Mouse (Mus musculus) neural tube, embryonic 12.5 days (tissue): ENCODE data around the gene Gas7. TPM values are rescaled to one million over a fixed set of nuclear protein-coding genes. Genes with fewer than 3 reads are reported as not detected.
A peak's percentile ranks its signal among the peaks of the same experiment; 100 is the strongest.

Source experiments
- ATAC-seq: fragments of 200-750 bp; cut with Nextera tagmentation; 2 replicates; pipeline ENCODE4 v1.8.0; 2017; ENCODE audit warnings: low read depth, mild to moderate bottlenecking, moderate TSS enrichment, moderate library complexity; ENCODE audit not compliant: low FRiP score
- H3K27ac ChIP-seq: fragments of 300-500 bp; sonication (generic); 2 replicates; pipeline ENCODE4 v1.5.1; 2016
- H3K27me3 ChIP-seq: fragments of 300-500 bp; sonication (generic); replicated peaks from 2 replicates; pipeline ENCODE4 v1.6.1; 2016; ENCODE audit warnings: mild to moderate bottlenecking
- H3K36me3 ChIP-seq: fragments of 300-500 bp; sonication (generic); 2 replicates; pipeline ENCODE4 v1.6.1; 2016; ENCODE audit warnings: mild to moderate bottlenecking
- H3K4me1 ChIP-seq: fragments of 300-500 bp; sonication (generic); 2 replicates; pipeline ENCODE4 v1.6.1; 2016
- H3K4me2 ChIP-seq: fragments of 300-500 bp; sonication (generic); replicated peaks from 2 replicates; pipeline ENCODE4 v1.6.1; 2016; ENCODE audit warnings: mild to moderate bottlenecking
- H3K4me3 ChIP-seq: fragments of 300-500 bp; sonication (generic); 2 replicates; pipeline ENCODE4 v1.5.1; 2016
- H3K9ac ChIP-seq: fragments of 300-500 bp; sonication (generic); 2 replicates; pipeline ENCODE4 v1.6.1; 2016; ENCODE audit warnings: mild to moderate bottlenecking
- H3K9me3 ChIP-seq: fragments of 300-500 bp; sonication (generic); 2 replicates; pipeline ENCODE4 v1.6.1; 2016; ENCODE audit warnings: mild to moderate bottlenecking
- WGBS: fragments of 180-500 bp; shearing (Covaris S2); methylation state at CpG from one replicate; pipeline ENCODE4 v1.1.7; 2016; 5-methylcytosine and 5-hydroxymethylcytosine counted together
- polyA plus RNA-seq: library from polyadenylated mRNA; unstranded; fragments of >200 nt; fragmentation: Nextera tagmentation; extraction: Ambion mirVana; gene quantifications from 2 replicates; pipeline ENCODE4 v1.2.1, GENCODE M21; 2016

Gas7 gene
- polyA plus RNA-seq, 1 experiment from 2014 or later = 4.5 TPM

- H3K4me2 ChIP-seq = no peak overlapping the region
- no peak for ATAC-seq
- no peak overlapping the region for H3K4me3 ChIP-seq
- H3K36me3 ChIP-seq = no peaks in the 10 kb centered on the region
- 84% methylated on average over 7 of the region's 7 CpGs for WGBS
- no peaks in the 10 kb centered on the region for H3K9me3 ChIP-seq
- no peak overlapping the region for H3K9ac ChIP-seq
- H3K27ac ChIP-seq = no peak overlapping the region
- H3K27me3 ChIP-seq = no peaks in the 10 kb centered on the region
- H3K4me1 ChIP-seq = peaks cover 6% of the 10 kb centered on the region; the same call in 1 of the 2 replicates
Measured at GRCm38 (mm10) chr11:67656366-67656765, 201.1 kb downstream of the Gas7 start.

- H3K27ac ChIP-seq = no peak overlapping the region
- H3K9ac ChIP-seq = no peak overlapping the region
- peaks cover 6% of the 10 kb centered on the region; the same call in 1 of the 2 replicates for H3K4me1 ChIP-seq
- H3K4me2 ChIP-seq = no peak overlapping the region
- H3K36me3 ChIP-seq = no peaks in the 10 kb centered on the region
- no peaks in the 10 kb centered on the region for H3K9me3 ChIP-seq
- H3K4me3 ChIP-seq = no peak overlapping the region
- ATAC-seq = no peak
- 92% methylated on average over 9 of the region's 9 CpGs for WGBS
- no peaks in the 10 kb centered on the region for H3K27me3 ChIP-seq
Measured at GRCm38 (mm10) chr11:67656811-67657210, 201.6 kb downstream of the Gas7 start.

- no peak overlapping the region for H3K4me2 ChIP-seq
- H3K27me3 ChIP-seq = no peaks in the 10 kb centered on the region
- no peaks in the 10 kb centered on the region; the same call in 1 of the 2 replicates for H3K4me1 ChIP-seq
- H3K27ac ChIP-seq = no peak overlapping the region
- no peak overlapping the region for H3K9ac ChIP-seq
- 45% methylated on average over 11 of the region's 11 CpGs for WGBS
- H3K36me3 ChIP-seq = no peaks in the 10 kb centered on the region
- no peak overlapping the region for H3K4me3 ChIP-seq
- H3K9me3 ChIP-seq = no peaks in the 10 kb centered on the region
- peak; percentile 56; the same call in 1 of the 2 replicates for ATAC-seq
Measured at GRCm38 (mm10) chr11:67657685-67658382, 202.6 kb downstream of the Gas7 start.

GRCm38 (mm10) chr11:67661465-67661864 is 206.2 kb downstream of the Gas7 start:
- Histone ChIP-seq H3K4me1 (no peaks in the 10 kb centered on the region), H3K36me3 (no peaks in the 10 kb centered on the region), H3K27ac (no peak overlapping the region), H3K9ac (no peak overlapping the region), H3K4me3 (no peak overlapping the region), H3K27me3 (no peaks in the 10 kb centered on the region), H3K4me2 (no peak overlapping the region), H3K9me3 (no peaks in the 10 kb centered on the region)
- WGBS = 93% methylated on average over 8 of the region's 8 CpGs
- no peak for ATAC-seq

GRCm38 (mm10) chr11:67663437-67663836 is 208.2 kb downstream of the Gas7 start:
- no peak for ATAC-seq
- Histone ChIP-seq H3K4me2 (no peak overlapping the region), H3K9ac (no peak overlapping the region), H3K27ac (no peak overlapping the region), H3K4me1 (no peaks in the 10 kb centered on the region), H3K27me3 (no peaks in the 10 kb centered on the region), H3K36me3 (no peaks in the 10 kb centered on the region), H3K9me3 (no peaks in the 10 kb centered on the region), H3K4me3 (no peak overlapping the region)
- 93% methylated on average over 4 of the region's 4 CpGs for WGBS

GRCm38 (mm10) chr11:67664261-67664660 is 209.0 kb downstream of the Gas7 start:
- 88% methylated on average over 3 of the region's 3 CpGs for WGBS
- Histone ChIP-seq H3K27me3 (no peaks in the 10 kb centered on the region), H3K4me3 (no peak overlapping the region), H3K9me3 (no peaks in the 10 kb centered on the region), H3K27ac (no peak overlapping the region), H3K4me1 (no peaks in the 10 kb centered on the region), H3K4me2 (no peak overlapping the region), H3K9ac (no peak overlapping the region), H3K36me3 (no peaks in the 10 kb centered on the region)
- no peak for ATAC-seq

GRCm38 (mm10) chr11:67664918-67665317 is 209.7 kb downstream of the Gas7 start:
- 84% methylated on average over 6 of the region's 6 CpGs for WGBS
- H3K9ac ChIP-seq = no peak overlapping the region
- no peak overlapping the region for H3K4me2 ChIP-seq
- no peaks in the 10 kb centered on the region for H3K27me3 ChIP-seq
- no peak overlapping the region for H3K27ac ChIP-seq
- no peak overlapping the region for H3K4me3 ChIP-seq
- no peaks in the 10 kb centered on the region for H3K9me3 ChIP-seq
- H3K36me3 ChIP-seq = no peaks in the 10 kb centered on the region
- H3K4me1 ChIP-seq = no peaks in the 10 kb centered on the region
- ATAC-seq = no peak

- H3K36me3 ChIP-seq = no peaks in the 10 kb centered on the region
- no peak overlapping the region for H3K9ac ChIP-seq
- H3K4me1 ChIP-seq = no peaks in the 10 kb centered on the region
- H3K4me3 ChIP-seq = no peak overlapping the region
- H3K9me3 ChIP-seq = no peaks in the 10 kb centered on the region
- no peaks in the 10 kb centered on the region for H3K27me3 ChIP-seq
- H3K27ac ChIP-seq = no peak overlapping the region
- no peak for ATAC-seq
- no peak overlapping the region for H3K4me2 ChIP-seq
- 83% methylated on average over 5 of the region's 5 CpGs for WGBS
Measured at GRCm38 (mm10) chr11:67666129-67666528, 210.9 kb downstream of the Gas7 start.

- Histone ChIP-seq H3K4me1 (no peaks in the 10 kb centered on the region), H3K27ac (no peak overlapping the region), H3K4me3 (no peak overlapping the region), H3K4me2 (no peak overlapping the region), H3K27me3 (no peaks in the 10 kb centered on the region), H3K9me3 (no peaks in the 10 kb centered on the region), H3K9ac (no peak overlapping the region), H3K36me3 (no peaks in the 10 kb centered on the region)
- no peak for ATAC-seq
- WGBS = 90% methylated on average over 13 of the region's 13 CpGs
Measured at GRCm38 (mm10) chr11:67667531-67668332, 212.5 kb downstream of the Gas7 start.

GRCm38 (mm10) chr11:67668460-67669007 is 213.3 kb downstream of the Gas7 start:
- no peak overlapping the region for H3K4me3 ChIP-seq
- no peaks in the 10 kb centered on the region for H3K36me3 ChIP-seq
- no peaks in the 10 kb centered on the region for H3K9me3 ChIP-seq
- WGBS = 88% methylated on average over 3 of the region's 3 CpGs
- no peak overlapping the region for H3K9ac ChIP-seq
- ATAC-seq = no peak
- no peak overlapping the region for H3K27ac ChIP-seq
- H3K4me1 ChIP-seq = no peaks in the 10 kb centered on the region
- H3K4me2 ChIP-seq = no peak overlapping the region
- H3K27me3 ChIP-seq = no peaks in the 10 kb centered on the region

- H3K9me3 ChIP-seq = no peaks in the 10 kb centered on the region
- no peak overlapping the region for H3K4me3 ChIP-seq
- H3K27ac ChIP-seq = no peak overlapping the region
- H3K4me2 ChIP-seq = no peak overlapping the region
- no peaks in the 10 kb centered on the region for H3K27me3 ChIP-seq
- no peaks in the 10 kb centered on the region for H3K36me3 ChIP-seq
- WGBS = 94% methylated on average over 6 of the region's 6 CpGs
- H3K4me1 ChIP-seq = no peaks in the 10 kb centered on the region
- H3K9ac ChIP-seq = no peak overlapping the region
- ATAC-seq = no peak
Measured at GRCm38 (mm10) chr11:67670031-67670430, 214.8 kb downstream of the Gas7 start.

- H3K4me2 ChIP-seq = no peak overlapping the region
- H3K27me3 ChIP-seq = no peaks in the 10 kb centered on the region
- no peaks in the 10 kb centered on the region for H3K36me3 ChIP-seq
- no peak overlapping the region for H3K4me3 ChIP-seq
- H3K4me1 ChIP-seq = no peaks in the 10 kb centered on the region
- no peak for ATAC-seq
- no peaks in the 10 kb centered on the region for H3K9me3 ChIP-seq
- H3K9ac ChIP-seq = no peak overlapping the region
- 75% methylated on average over 5 of the region's 5 CpGs for WGBS
- no peak overlapping the region for H3K27ac ChIP-seq
Measured at GRCm38 (mm10) chr11:67672140-67672539, 216.9 kb downstream of the Gas7 start.
